Mouse (Mus musculus): ENCODE measurements at regions not wholly inside any gene's neighbourhood (a gene's known extent, or its start where the extent isn't known, plus 50 kb on each side); places are given as distances from the start of the nearest gene placed in this dataset.

GRCm38 (mm10) chr9:32016286-32016685, 99.7 kb upstream of the Arhgap32 start:
- H3K9me3 ChIP-seq: peaks cover 3% of the 10 kb centered on the region; the same call in 1 of the 2 replicates
- no peak overlapping the region for H3K9ac ChIP-seq
- no peak overlapping the region for H3K4me2 ChIP-seq (replicated peaks)
- H3K4me1 ChIP-seq: peaks cover 10% of the 10 kb centered on the region
- no peak for ATAC-seq (ENCODE audit: low FRiP score, low read depth)
- no peak overlapping the region for H3K4me3 ChIP-seq
- no peaks in the 10 kb centered on the region for H3K27me3 ChIP-seq
- whole genome bisulfite sequencing: 67% methylated on average over 4 of the region's 4 CpGs
- no peak overlapping the region for H3K27ac ChIP-seq
- no peaks in the 10 kb centered on the region for H3K36me3 ChIP-seq

DNA sequence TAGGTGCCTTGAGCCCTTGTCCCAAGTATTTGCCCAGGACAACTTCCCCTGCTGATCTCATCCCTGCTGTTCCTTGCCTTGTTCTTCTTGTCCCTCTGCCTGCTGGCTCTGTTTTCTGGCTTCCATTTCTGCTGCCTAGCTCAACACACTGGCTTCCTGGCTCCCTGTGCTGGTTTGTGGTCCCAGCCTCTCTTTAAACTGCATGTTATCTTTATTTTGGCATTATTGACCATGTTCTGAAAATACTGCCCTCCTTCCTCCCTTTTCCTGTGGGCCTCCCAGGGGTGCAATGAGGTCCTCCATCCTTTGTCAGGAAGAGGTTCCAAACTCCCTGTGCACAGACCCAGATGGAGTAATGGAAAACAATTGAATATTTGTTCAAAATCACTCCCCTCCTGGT, 97.9 kb upstream of the Arhgap32 start:
- H3K27ac ChIP-seq: no peak overlapping the region
- no peaks in the 10 kb centered on the region for H3K27me3 ChIP-seq
- H3K4me3 ChIP-seq: no peak overlapping the region
- peaks cover 14% of the 10 kb centered on the region for H3K4me1 ChIP-seq
- no peak overlapping the region for H3K4me2 ChIP-seq (replicated peaks)
- no peak for ATAC-seq (ENCODE audit: low FRiP score, low read depth)
- H3K9me3 ChIP-seq: peaks cover 3% of the 10 kb centered on the region; the same call in 1 of the 2 replicates
- no peaks in the 10 kb centered on the region for H3K36me3 ChIP-seq
- no peak overlapping the region for H3K9ac ChIP-seq

DNA sequence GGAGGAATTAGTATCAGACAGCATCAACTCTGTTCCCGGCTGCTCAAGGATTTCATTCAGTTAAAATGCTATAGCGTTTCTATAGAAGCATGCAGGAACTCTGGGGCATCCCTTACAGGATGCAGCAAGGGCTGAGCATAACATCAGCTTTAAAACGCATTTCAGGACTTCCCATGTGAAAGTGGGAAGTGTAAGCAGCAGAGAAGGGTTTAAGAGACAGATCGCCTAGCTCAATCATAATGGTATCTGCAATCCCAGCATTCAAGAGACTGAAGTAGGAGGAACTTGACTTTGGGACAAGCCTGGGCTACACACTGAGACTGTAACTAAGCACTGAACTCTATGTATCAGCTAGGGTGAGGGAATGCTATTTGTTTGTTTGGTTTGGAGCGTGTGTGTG, 96.2 kb upstream of the Arhgap32 start:
- 86% methylated on average over 5 of the region's 5 CpGs for WGBS

DNA sequence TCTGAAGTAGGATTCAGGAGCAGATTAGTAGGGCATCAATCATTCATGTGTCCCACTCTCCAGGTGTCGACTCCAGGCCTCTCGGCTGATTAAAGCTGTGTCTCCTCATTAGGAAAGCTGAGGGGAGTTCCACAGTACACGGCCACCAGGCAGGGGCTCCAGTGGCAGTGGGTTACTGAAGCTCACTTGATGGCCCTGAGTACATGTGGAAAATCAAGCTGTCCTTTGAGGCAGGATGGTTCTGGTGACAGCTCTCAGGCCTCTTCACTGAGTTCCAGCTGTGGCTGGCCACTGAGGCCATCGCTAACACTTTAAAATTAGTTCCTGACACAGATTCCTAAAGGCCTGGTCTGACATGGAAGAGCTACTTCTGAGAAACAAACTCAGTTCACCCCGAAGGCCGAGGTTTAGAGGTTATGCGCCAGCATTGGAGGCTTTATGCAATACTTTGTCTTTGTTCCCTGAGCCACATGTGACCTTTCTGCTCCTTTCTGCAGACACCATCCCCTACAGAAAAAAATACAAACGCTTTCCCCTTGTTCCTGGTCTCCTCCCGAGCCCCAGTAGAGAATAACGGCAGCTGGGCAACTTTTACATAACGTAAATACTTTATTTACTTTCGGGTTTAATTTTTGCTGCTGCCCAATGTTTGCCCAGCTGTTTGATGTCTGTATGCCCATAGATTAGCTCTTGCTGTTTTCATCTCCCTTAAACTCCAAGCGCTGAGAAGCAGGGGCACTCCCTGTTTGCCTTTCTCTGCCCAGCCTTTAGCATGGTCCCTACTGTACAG, 94.8 kb upstream of the Arhgap32 start:
- no peaks in the 10 kb centered on the region for H3K9me3 ChIP-seq
- H3K36me3 ChIP-seq: no peaks in the 10 kb centered on the region
- H3K27me3 ChIP-seq: no peaks in the 10 kb centered on the region
- H3K4me2 ChIP-seq (replicated peaks): no peak overlapping the region; the same call in 1 of the 2 replicates
- H3K27ac ChIP-seq: no peak overlapping the region
- peaks cover 17% of the 10 kb centered on the region for H3K4me1 ChIP-seq
- 16% methylated on average over 13 of the region's 13 CpGs for WGBS
- no peak overlapping the region for H3K4me3 ChIP-seq
- H3K9ac ChIP-seq: no peak overlapping the region
- ATAC-seq (ENCODE audit: low FRiP score, low read depth): no peak

More for the DNA sequence above, 96.2 kb upstream of the Arhgap32 start:
- Histone ChIP-seq H3K27ac (no peak overlapping the region), H3K27me3 (no peaks in the 10 kb centered on the region), H3K4me1 (peaks cover 17% of the 10 kb centered on the region), H3K4me3 (no peak overlapping the region), H3K9me3 (no peaks in the 10 kb centered on the region), H3K9ac (no peak overlapping the region), H3K36me3 (no peaks in the 10 kb centered on the region), H3K4me2 (replicated peaks) (no peak overlapping the region)
- no peak for ATAC-seq (ENCODE audit: low FRiP score, low read depth)

DNA sequence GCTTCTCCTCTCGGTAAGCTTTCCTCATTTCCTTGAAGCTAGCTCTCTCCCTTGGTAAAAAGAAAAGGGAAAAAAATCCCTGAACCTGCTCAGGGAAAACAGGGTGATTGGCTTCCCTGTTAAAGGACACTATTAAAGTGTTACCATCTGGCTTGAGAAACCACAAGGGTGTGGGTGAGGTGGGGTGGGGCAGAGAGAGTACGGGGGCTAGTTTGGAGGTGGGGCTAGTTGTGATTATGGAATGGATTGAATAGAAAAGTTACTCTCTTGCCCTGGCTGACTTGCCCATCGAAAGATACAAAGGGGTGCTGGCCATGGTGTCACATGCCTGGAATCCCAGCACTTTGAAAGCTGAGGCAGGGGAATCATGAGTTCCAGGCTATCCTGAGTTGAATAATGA, 94.2 kb upstream of the Arhgap32 start:
- Histone ChIP-seq H3K4me3 (no peak overlapping the region), H3K9me3 (no peaks in the 10 kb centered on the region), H3K4me1 (peaks cover 17% of the 10 kb centered on the region), H3K36me3 (no peaks in the 10 kb centered on the region), H3K9ac (no peak overlapping the region), H3K4me2 (replicated peaks) (no peak overlapping the region), H3K27me3 (no peaks in the 10 kb centered on the region), H3K27ac (no peak overlapping the region)
- 23% methylated on average over 3 of the region's 3 CpGs for WGBS
- no peak for ATAC-seq (ENCODE audit: low FRiP score, low read depth)

DNA sequence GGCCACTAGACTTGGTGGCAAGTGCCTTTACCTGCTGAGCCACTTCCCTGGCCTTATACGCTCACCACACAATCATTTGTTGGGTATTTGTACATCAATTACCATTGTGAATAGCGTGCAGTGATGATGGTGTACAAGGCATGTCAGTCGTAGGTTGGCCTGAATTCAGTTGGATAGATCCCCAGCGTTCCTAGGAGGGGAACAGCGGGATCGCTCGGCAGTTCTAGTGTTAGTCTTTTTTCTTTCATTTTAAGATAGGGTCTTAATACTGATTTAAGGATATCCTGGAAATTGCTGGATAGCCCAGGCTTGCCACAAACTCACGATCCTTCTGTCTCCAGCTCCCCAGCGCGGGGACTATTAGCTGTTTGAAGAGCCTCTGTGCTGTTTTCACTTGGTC, 92.9 kb upstream of the Arhgap32 start:
- WGBS: 94% methylated on average over 10 of the region's 10 CpGs
- Histone ChIP-seq H3K27ac (no peak overlapping the region), H3K4me2 (replicated peaks) (no peak overlapping the region), H3K9ac (no peak overlapping the region), H3K9me3 (no peaks in the 10 kb centered on the region), H3K27me3 (no peaks in the 10 kb centered on the region), H3K36me3 (no peaks in the 10 kb centered on the region), H3K4me3 (no peak overlapping the region), H3K4me1 (peaks cover 21% of the 10 kb centered on the region)
- no peak for ATAC-seq (ENCODE audit: low FRiP score, low read depth)

GRCm38 (mm10) chr9:32024767-32025166, 91.2 kb upstream of the Arhgap32 start:
- Histone ChIP-seq H3K27ac (no peak overlapping the region), H3K27me3 (no peaks in the 10 kb centered on the region), H3K4me3 (no peak overlapping the region), H3K4me1 (peaks cover 21% of the 10 kb centered on the region), H3K36me3 (no peaks in the 10 kb centered on the region), H3K9me3 (no peaks in the 10 kb centered on the region), H3K4me2 (replicated peaks) (no peak overlapping the region), H3K9ac (no peak overlapping the region)
- WGBS: 20% methylated on average over 5 of the region's 5 CpGs
- ATAC-seq (ENCODE audit: low FRiP score, low read depth): no peak

DNA sequence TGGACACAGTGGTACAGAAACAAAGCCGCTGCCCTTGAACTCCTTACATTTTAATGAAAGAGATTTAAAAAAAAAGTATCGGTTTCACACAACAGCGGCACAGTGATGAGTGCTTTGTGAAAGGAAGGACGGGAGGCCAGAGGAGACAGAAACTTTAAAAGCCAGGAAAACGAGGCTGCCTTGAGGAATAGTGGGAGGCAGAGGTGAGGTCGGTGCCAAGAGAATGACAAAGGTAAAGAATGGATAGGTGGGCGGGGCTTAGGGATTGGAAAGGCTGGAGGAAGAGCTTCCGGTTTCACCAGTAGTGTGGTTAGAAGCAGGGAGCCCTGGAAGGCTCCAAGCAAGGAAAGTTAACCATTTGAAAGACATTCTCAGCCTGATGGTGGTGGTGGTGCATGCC, 88.0 kb upstream of the Arhgap32 start:
- no peak overlapping the region for H3K4me3 ChIP-seq

DNA sequence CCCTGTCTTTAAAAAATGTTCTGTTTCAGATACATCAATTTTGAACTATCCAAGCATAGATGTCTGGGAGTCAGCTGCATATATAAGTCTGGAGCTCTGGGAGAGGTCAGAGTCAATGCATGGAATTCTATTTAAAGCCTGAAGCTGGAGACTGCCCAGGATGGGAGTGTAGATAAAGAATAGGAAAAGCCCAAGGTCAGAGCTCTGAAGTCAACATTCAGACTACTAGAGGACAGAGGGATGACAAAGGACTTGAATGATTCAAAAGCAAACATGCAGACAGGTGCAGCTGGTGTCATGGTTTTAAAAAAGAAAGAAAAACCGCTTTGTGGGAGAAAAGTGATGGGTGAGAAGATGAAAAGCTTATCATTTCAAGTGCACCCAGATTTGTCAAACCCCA, 86.9 kb upstream of the Arhgap32 start:
- ATAC-seq (ENCODE audit: low FRiP score, low read depth): no peak
- no peak overlapping the region for H3K27ac ChIP-seq
- H3K9me3 ChIP-seq: no peaks in the 10 kb centered on the region
- peaks cover 23% of the 10 kb centered on the region for H3K4me1 ChIP-seq
- no peak overlapping the region for H3K4me2 ChIP-seq (replicated peaks)
- H3K36me3 ChIP-seq: no peaks in the 10 kb centered on the region
- 86% methylated on average over 1 of the region's 1 CpGs for WGBS
- no peak overlapping the region for H3K9ac ChIP-seq
- no peak overlapping the region for H3K4me3 ChIP-seq
- H3K27me3 ChIP-seq: no peaks in the 10 kb centered on the region; the same call in 1 of the 2 replicates

More for the DNA sequence above, 88.0 kb upstream of the Arhgap32 start:
- Histone ChIP-seq H3K4me1 (peaks cover 13% of the 10 kb centered on the region), H3K36me3 (no peaks in the 10 kb centered on the region), H3K4me2 (replicated peaks) (no peak overlapping the region), H3K9me3 (no peaks in the 10 kb centered on the region), H3K27ac (no peak overlapping the region), H3K9ac (no peak overlapping the region), H3K27me3 (no peaks in the 10 kb centered on the region; the same call in 1 of the 2 replicates)
- WGBS: 38% methylated on average over 8 of the region's 8 CpGs
- no peak for ATAC-seq (ENCODE audit: low FRiP score, low read depth)

- WGBS: 46% methylated on average over 2 of the region's 2 CpGs
These were observed 86.2 kb upstream of the Arhgap32 start for GRCm38 (mm10) chr9:32029786-32030185.

GRCm38 (mm10) chr9:32030203-32030602, 85.7 kb upstream of the Arhgap32 start:
- Histone ChIP-seq H3K4me1 (peaks cover 25% of the 10 kb centered on the region), H3K9me3 (no peaks in the 10 kb centered on the region), H3K36me3 (no peaks in the 10 kb centered on the region), H3K27me3 (no peaks in the 10 kb centered on the region; the same call in 1 of the 2 replicates), H3K4me3 (no peak overlapping the region), H3K4me2 (replicated peaks) (no peak overlapping the region), H3K27ac (no peak overlapping the region), H3K9ac (no peak overlapping the region)
- ATAC-seq (ENCODE audit: low FRiP score, low read depth): no peak
- 75% methylated on average over 7 of the region's 7 CpGs for WGBS

More at GRCm38 (mm10) chr9:32029786-32030185, 86.2 kb upstream of the Arhgap32 start:
- Histone ChIP-seq H3K27ac (no peak overlapping the region), H3K27me3 (no peaks in the 10 kb centered on the region; the same call in 1 of the 2 replicates), H3K36me3 (no peaks in the 10 kb centered on the region), H3K9ac (no peak overlapping the region), H3K9me3 (no peaks in the 10 kb centered on the region), H3K4me1 (peaks cover 26% of the 10 kb centered on the region), H3K4me3 (no peak overlapping the region), H3K4me2 (replicated peaks) (no peak overlapping the region)
- no peak for ATAC-seq (ENCODE audit: low FRiP score, low read depth)

DNA sequence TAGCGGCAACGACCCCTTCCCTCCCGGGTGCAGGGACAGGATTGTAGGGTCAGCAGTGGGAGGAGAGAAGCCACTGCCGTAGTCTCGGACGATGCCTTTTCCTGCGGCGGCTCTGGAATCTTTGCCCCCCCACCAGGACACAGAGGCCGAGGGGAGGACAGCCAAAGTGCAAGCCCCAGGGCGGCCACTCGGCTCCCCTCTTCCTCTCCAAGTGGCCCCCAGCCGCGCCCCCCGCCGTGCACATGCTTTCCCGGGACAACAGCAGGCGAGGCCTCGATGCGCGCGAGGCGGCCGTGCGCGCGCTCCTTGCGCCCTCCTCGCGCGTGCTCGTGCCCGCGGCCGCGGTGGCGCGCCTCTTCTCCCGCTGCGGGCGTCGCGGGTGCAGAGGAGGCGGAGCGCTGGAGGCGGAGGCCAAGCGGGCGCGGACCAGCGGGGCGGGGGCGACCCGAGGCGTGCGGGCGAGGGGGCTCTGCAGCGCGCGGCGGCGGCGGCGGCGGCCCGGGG, 83.9 kb upstream of the Arhgap32 start:
- WGBS: under 1% methylated on average over 50 of the region's 64 CpGs
- Histone ChIP-seq H3K4me3 (peak overlapping the region; percentile 87), H3K9me3 (no peaks in the 10 kb centered on the region), H3K4me1 (peaks cover 25% of the 10 kb centered on the region), H3K36me3 (no peaks in the 10 kb centered on the region), H3K27me3 (no peaks in the 10 kb centered on the region; the same call in 1 of the 2 replicates), H3K9ac (peak overlapping the region; percentile 89), H3K27ac (peak overlapping the region; percentile 61; the same call in 1 of the 2 replicates), H3K4me2 (replicated peaks) (peak overlapping the region; percentile 83)
- ATAC-seq (ENCODE audit: low FRiP score, low read depth): peak; percentile 93
